Mouse (Mus musculus) adrenal gland, adult 8-10 months (tissue): Measurements from ENCODE around the gene Arhgap1. TPM values are rescaled to one million over a fixed set of nuclear protein-coding genes. Genes with fewer than 3 reads are reported as not detected.
A peak's percentile ranks its signal among the peaks of the same experiment; 100 is the strongest.

Experiments
- DNase-seq: peaks from one replicate; pipeline ENCODE4 v3.0.0; 2022
- total RNA-seq, 4 experiments: library from RNA; stranded (reverse); gene quantifications; 2 replicates each; pipeline ENCODE4 v1.2.4; 2022

Arhgap1 gene
- total RNA-seq, 4 experiments from 2014 or later = 64.3 to 82.4 (median 73.8) TPM

DNA sequence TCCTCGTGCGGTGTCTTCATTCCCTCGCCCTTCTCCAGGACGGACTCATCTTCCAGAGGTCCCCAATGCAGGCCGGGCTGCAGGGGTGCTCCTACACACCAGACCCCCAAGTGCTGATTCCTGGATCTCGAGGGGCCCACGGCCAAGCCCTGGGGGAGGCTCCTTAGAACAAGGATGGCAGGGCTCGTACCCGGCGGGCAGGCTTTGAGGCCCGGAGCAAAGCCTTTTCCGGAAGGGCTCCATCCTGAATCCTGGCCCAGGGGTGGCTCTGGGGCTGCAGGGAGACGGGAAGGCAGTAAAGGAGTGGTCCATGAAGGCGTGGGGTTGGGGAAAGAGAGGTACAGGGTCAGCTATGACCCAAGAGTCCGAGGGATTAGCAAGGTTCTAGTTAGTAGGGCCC is 508 bp upstream of the Arhgap1 start:
- DNase-seq = no peak

DNA sequence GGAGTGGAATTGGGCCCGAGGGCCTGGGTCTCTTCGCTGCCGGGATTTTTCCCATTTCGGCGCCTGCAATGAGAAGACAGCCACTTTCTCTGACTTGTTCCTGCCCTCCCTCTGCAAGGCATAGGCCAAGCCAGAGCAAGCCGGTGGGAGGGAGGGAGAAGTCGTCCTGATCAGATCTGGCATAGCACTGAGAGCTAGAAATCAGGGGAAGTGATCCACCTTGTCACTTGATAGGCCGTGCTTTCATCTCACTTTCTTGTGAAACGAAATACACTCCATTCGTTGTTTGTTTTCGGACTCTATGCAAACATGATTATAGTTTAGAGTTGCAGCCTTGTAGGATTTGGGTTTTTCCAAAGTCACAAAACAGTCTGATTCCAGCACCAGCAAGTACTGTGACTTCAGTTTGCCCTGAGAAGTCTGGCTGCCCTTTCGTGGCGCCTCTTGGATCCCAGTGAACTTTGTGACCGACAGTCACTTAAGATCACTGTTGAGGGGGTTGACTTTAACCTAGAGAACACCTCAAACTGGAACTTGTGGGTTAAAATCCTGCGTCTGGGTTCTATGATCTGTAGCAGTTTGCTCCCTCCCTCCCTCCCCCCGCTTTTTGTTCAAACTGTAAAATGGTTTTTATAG is 818 bp downstream of the Arhgap1 start:
- no peak for DNase-seq

DNA sequence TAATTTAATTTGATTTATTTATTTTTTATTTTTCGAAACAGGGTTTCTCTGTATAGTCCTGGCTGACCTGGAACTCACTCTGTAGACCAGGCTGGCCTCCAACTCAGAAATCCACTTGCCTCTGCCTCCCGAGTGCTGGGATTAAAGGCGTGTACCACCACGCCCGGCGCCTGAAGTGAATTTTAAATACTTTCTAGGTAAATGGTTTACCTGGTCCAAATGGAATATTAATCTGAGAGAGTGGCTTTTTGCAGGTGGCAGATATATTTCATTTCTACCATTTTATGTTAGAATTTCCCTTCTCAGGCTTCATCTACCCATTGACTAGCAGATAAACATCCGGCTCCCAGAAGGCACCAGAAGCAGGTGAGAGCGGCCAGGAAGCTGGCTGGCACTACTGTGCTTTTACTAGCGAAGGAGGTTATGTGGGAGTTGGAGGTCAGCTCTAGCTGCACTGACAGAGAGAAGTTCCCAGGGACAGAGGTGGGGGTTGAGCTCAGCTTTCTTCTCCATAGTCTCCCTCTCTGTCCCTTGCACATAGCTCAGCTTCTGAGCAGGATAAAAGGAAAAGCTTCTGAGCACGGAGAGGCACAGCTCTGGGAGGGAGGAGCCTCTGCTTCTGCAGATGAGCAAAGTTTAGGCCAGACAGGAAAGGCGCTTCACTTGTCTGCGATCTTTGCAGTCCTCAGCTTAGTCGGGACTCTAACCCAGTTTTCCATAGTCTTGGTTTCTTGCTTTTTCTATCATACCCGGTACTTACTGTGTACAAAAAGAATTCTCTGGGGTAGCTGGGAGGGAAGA is 2.0 kb downstream of the Arhgap1 start:
- DNase-seq = no peak

DNA sequence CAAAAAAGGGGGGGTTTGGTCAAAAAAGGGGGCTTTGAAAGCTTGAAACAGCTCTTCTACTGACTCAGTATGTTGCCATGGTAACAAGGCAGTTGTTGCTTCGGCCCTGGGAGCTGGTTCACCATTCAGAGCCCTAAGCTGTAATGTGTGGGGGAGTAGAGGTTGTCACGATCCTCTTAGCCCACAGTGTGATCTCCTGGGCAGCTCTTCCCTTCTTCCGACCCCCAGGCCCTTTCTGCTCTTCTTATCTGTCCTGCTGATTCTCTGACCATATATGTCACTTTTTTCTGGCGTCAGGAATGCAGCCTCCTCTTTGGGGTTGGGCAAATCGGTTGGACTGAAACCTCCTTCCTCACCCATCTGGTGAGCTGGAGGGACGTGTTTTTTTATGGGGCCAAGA is 3.2 kb downstream of the Arhgap1 start:
- no peak for DNase-seq

DNA sequence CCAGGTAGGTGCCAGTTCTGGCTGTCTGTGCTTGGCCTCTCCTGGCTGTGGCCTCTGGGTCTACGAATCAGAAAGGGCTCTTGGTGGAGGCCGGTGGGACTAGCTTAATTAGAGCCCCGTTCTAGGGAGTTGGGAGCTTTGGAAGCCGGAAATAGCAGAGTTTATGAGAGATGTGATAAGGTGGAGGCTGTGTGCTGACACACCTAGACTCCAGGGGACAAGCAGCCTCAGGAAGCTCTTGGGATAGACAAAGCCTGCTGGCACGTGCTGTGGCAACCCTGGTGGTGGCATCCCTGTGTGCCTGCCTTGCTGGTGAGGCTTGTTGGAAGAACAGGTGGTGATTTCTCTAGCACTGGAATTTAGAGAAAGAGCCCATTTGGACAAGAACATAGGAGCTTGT is 5.7 kb downstream of the Arhgap1 start:
- no peak for DNase-seq

DNA sequence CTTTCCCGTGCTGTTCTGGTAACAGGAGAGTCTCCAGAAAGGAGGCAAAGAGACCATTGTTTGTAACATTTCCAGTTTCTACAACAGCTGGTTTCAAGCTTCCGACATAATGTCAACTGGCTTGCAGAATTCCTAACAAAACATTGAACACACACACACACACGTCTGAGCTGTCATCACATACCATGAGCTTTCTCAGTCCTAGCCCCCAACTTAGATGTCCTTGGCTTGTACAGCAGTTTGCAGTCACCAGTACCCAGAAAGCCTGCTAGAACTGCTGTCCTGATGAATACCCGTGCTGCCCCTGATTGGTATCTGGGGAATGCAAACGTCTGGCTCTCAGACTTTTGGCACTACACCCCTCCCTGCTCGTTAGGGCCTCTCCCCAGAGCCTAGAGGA is 6.2 kb downstream of the Arhgap1 start:
- DNase-seq = no peak

DNA sequence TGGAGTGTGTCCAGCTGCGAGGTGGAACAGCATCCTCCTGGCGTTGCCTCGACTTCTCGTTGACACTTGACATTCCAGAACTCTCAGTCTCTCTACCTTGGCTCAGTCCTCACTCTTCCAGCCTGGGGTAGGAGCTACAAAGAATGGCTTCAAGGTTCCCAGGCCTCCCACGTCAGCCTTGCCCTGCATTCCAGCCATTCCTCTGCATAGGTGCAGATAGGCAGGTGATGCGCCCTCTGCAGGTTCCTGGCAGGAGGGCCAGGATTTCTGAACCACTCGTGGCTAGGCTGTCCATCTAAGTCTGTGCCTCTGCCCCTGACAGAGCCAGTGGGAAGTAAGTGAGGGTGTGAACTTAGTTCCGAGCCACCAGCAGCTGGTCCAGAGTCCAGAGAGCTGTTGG is 7.1 kb downstream of the Arhgap1 start:
- DNase-seq = no peak

DNA sequence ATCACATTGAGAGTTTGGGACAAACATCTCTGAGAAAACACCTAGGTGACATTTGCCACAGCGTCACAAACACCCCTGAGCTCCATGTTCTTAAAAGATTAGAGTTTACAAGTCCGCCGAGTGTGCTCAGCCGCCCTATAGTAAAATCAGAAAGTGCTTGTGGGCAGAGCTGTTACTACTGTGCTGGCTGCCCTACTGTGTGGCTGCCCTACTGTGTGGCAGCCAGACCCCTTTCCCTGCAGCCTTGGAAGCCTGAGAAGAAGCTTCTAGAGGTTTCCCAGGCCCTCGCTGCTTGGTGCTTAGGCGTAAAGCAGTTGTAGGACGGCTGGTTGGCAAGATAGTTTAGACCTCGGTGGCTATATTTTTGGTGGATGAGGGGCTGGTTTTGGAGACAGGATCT is 10.0 kb downstream of the Arhgap1 start:
- no peak for DNase-seq

DNA sequence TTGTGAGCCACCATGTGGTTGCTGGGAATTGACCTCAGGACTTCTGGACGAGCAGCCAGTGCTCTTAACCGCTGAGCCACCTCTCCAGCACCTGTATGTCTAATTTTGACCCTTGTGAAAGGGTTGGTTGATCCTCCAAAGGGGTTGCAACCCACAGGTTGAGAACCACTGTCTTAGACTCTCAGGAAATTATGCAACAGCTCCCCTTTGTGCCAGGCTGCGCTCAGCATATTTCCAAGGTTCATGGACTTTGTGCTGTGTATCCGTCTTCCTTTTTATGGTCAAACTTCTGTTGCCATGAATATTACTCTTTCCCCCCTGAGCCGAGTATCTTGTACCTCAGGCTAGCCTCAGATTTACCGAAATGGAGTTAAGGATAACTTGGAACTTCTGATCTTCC is 11.3 kb downstream of the Arhgap1 start:
- DNase-seq = no peak

DNA sequence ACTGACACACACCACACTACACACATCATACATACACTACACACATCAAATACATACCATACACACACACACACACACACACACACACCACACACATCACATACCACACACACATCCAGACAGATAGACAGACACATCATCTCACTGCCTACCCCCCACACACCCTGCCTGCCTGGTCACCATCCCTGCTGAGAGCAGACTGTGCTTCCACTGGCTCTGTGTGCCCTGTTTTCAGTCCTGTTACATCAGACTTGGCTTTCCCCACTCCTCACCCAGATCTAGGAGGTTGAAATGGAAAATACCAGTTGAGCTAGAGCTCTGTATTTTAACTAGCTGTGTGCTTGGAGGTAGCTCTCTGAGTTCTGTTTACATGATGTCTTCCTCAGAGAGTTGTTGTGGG is 15.1 kb downstream of the Arhgap1 start:
- DNase-seq = no peak

DNA sequence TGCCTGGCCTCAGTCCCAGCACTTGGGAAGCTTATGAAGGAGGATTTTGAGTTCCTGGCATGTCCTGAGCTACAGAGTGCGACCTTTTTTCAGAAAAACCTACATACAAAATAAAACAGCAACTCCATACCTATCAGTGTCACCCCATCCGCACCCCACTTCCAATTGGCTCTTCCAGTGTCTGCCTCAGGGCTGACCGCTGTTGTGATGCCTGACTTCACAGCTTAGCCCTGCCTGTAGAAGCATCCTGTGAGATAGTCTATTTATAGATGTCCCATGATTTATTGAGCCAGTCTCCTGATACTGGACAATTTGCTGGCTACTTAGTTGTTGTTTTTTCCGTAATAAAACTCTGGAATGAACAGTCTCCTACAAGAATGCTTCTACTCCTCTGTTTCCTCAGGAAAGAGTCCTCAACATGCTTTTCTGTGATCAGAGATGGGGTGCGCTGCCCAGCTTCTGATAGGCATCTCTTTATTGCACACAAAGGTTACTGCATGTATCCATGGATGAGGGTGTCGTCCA is 16.8 kb downstream of the Arhgap1 start:
- DNase-seq = no peak

DNA sequence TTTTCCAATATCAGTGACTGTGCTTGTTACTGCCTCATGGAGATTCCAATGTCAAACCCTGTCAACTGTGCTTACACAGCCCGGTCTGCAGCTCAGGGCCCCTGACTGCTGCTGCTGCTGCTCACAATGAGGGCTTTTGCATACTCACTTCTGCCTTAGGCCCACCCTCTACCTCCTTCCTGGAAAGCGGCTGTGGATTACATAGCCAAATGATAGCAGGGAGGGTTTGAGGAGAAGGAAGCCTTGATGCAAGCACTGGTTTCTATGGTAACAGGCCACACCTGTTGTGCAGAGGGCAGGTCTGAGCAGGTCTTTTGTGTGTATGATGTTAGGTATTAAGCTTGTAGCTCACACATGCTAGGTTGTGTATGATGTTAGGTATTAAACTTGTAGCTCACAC is 18.1 kb downstream of the Arhgap1 start:
- no peak for DNase-seq

DNA sequence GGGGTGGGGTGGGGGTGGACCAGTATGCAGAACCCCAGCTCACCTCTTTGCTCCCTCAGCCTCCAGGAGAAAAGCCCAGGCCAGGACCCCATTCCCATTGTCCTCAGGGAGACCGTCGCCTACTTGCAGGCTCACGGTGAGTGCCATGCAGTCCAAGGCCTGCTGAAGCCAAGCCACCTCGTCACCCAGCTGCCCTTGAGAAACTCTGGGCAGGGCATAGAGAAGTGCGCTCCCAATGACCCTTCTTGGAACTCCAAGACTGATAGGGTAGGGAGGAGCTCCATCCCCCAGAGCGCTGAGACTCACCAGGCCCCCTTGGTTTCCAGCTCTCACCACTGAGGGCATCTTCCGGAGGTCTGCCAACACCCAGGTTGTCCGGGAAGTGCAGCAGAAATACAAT is 19.7 kb downstream of the Arhgap1 start:
- DNase-seq = peak; percentile 39

DNA sequence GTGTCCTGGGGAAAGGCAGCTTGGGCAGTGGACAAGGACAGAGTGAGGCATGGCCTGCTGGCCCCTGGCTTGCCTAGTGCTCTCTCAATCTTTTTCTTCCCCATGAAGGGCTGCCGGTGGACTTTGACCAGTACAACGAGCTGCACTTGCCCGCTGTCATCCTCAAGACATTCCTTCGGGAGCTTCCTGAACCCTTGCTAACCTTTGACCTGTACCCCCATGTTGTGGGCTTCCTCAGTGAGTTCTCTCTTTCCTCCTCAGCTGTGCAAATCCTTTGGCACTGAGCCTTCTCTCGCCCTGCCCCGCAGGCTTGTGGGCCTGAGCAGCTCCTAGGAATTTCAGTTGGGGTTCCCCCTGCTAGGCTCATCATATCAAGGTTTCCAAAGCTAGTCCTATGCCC is 20.4 kb downstream of the Arhgap1 start:
- no peak for DNase-seq

DNA sequence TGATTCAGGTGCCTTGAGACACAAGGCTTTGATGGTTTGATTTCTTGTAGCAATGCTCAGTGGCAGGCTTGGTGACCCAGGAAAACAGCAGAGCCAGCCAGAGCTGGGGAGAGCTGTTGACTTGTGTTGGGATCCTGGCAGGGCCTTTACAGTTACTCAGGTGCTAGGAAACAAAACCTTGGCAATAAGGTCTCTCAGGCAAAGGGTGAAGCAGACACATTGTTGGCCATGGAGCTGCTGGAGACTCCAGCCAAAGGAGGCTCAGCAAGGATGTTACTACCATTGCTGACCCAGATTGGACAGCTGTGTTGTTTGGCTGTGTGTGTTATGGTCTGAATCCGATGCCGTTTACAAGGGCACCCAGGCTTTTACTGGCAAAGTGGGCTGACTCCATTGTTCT is 23.9 kb downstream of the Arhgap1 start:
- no peak for DNase-seq

DNA sequence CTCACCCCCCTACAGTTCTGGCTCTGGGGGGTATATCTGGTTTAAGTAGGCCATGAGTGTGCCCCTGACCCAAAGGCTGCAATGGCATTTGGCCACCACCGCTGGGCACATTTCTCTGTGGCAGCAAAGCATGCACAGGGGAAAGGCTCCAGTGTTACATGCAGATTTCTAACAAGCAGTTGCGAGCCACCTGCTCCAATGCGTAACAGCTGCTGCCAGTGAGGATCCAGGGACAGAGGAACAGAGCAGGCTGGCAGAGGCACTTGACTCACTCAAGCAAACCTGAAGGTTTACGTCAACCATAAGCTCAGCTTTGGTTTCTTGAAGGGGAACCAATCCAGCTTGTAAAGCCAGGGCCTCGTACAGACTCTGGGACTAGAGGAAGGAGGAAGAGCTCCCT is 25.2 kb downstream of the Arhgap1 start:
- no peak for DNase-seq

DNA sequence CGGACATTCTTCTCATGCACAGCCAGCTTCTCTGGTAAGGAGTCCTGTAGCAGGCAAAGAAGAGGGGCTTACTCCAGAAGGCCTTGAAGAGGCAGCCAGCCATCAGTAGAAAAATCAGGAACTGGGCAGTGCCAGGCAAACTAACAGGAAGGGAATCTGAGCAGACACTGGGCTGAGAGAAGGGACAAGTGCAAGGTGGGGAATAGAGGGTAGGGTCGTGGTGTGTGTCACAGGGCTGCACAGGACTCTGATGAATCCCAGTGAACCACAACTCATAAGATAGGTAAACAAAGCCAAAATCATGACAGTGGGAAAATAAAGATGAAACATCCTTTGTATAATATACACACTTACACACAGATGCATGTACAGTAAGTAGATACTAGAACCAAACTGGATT is 26.8 kb downstream of the Arhgap1 start:
- no peak for DNase-seq

DNA sequence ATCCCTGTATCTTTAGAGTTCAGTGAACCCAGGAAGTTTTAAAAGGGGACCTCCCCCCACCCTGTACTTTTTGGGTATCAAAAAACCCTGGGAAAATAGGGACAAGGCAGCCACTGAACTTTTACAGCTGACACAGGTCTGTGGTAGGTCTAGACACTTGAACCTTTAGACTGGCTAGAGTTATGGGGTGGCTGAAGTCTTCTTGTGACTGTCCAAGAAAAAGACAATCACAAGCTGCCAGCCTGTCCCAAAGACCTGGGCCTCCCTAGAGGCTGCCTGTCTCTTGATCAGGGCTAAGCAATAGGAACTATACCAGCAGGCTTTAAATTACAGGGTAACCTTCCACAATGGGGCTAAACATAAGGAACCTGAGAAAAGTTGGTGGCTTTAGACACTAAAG is 27.3 kb downstream of the Arhgap1 start:
- DNase-seq = no peak

DNA sequence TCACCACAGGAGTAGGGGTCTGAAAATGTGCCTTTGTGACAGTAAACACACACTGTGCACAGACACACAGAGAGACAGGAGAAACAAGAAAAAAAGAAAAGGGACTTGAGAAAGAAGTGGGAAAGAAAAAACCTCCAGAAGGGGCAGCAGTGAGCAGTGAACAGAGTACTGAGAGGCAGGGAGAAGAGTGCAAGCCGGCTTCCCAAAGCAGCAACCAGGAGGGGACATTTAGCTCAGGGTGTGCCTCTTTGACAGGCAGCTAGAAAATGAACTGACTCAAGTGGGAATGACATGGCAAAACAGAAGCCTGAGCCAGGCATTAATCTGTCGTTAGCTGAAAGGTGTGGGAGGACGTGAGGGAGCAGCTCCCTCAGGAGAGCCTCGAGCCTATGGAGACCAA is 33.2 kb downstream of the Arhgap1 start:
- no peak for DNase-seq

DNA sequence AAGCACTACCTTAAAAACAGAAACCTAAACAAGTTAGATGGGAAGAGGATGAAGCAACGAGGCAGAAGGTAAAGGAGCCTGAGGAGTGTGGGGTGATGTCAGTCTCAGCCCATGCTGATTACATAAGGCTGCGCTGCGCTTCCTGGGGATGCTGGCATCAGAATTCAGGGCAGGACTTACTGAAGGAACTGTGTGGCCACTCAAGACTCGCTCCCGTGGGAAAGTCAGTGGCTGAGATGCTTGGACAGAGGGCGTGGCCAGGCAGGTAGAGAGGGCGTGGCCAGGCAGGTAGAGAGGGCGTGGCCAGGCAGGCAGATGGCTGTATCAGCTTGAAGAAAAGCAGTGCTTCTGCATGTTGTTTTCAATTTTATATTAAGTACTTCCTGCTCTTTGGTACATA is 34.3 kb downstream of the Arhgap1 start:
- DNase-seq = no peak

DNA sequence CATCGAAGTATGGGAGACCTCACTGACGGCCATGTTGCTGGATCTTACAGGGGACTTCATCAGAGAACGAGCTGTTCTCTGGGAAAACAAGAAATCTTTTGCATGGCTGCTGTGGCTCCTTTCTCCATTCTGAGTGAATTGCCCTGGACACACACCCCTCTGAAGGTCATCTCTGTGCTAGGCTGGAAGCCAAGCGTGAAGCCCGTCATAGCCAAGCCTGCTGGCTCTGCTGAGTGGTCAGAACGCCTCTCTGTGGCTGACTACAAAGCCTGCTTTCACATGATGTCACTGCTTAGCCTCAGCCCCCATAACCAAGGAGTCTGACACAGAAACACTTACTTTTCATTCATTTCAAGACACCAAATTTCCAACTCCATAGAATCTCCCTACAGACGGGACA is 39.8 kb downstream of the Arhgap1 start:
- DNase-seq = peak; percentile 85

DNA sequence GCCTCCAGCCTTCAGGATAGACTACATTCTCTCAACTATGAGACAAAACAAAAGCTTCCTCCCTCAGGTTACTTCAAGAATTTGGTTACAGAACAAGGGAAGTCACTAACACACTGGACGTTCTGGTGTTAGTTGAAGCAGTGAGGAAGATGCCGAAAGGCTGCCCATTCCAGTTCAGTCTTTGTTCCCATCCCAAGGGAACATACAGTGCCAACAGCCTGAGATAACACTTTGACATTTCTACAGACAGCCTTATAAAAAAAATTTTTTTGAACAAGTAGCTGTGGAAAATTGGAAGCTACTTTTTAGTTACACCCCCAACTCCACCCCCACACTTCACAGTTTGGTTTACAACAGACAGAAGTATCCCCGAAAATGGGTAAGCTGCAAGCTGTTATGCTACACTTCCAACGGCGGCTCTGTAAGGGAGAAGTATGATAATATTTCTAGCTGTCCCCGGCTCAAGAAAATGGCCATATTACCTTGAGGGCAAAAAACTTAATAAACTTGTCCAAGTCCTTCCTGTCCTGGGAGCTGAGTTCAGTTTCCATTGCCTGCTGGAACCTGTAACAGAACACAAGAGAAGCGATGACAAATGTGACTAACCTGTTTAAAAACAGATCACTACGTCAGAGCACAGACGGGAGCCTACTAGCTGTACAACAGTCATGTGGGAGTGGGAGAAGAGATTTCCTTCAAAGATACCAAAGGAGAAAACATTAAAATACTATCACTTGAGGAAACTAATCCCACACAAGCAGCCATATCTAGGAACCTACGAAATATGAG is 46.0 kb downstream of the Arhgap1 start:
- no peak for DNase-seq

DNA sequence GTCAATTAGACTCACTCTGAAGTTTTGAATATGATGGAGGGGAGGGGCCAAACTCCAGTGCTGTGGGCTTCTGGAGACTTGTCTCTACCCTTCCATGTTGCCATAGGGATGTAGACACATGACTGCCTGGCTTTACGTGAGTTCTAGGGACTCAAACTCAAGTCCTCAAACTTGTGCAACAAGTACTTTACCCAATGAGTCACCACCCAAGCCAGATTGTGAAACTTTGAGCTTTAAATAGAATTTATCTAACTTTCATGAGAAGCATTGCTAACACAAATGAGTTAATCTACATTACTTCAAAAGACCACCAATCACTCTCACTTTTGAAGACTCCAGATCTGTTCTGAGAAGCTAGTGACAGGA is 46.5 kb downstream of the Arhgap1 start:
- DNase-seq = no peak

DNA sequence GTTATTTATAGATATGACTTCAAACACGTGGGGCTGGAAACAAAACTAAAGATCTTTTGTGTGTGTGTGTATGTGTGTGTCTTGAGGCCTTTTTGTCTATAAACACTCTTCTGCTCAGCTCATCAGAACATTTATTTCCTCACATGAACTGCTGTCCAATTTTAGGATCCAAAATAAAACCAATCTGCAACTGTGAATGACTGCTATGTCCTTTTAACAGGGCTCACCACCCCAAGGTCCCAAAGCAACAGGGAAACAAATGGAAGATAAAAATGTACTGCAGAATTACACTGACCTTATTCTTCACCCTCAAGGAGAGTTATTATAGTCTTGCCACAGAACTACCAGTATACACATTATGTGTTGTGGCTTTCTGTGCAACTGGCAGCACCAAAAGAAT is 49.6 kb downstream of the Arhgap1 start:
- DNase-seq = no peak
